Mouse (Mus musculus) testis, postnatal 10 days (tissue): ENCODE measurements around the gene Eda2r.

ENCODE experiments used
- DNase-seq: peaks from one replicate; pipeline ENCODE4 v3.0.0; 2021; ENCODE audit warnings: low spot score

Eda2r gene

GRCm38 (mm10) chrX:97377065-97377421 lies at the start of gene Eda2r:
Gene Eda2r, minus strand, starts transcription at chrX:97377216.
- peak; percentile 43 for DNase-seq

GRCm38 (mm10) chrX:97397872-97398271 lies 20.9 kb upstream of the Eda2r start:
- DNase-seq = no peak

GRCm38 (mm10) chrX:97378076-97378475 lies 1.1 kb upstream of the Eda2r start:
- DNase-seq = no peak

- peak; percentile 48 for DNase-seq
Measured at GRCm38 (mm10) chrX:97376321-97377064, 523 bp downstream of the Eda2r start.

- no peak for DNase-seq
Measured at GRCm38 (mm10) chrX:97372826-97373225, 4.2 kb downstream of the Eda2r start.

- DNase-seq = no peak
Measured at GRCm38 (mm10) chrX:97369206-97369605, 7.8 kb downstream of the Eda2r start.

GRCm38 (mm10) chrX:97368741-97369140 lies 8.3 kb downstream of the Eda2r start:
- no peak for DNase-seq

GRCm38 (mm10) chrX:97360919-97361318 lies 16.1 kb downstream of the Eda2r start:
- DNase-seq = no peak

GRCm38 (mm10) chrX:97327891-97328290 lies 49.1 kb downstream of the Eda2r start:
- no peak for DNase-seq
